In the genomic region with DNA sequence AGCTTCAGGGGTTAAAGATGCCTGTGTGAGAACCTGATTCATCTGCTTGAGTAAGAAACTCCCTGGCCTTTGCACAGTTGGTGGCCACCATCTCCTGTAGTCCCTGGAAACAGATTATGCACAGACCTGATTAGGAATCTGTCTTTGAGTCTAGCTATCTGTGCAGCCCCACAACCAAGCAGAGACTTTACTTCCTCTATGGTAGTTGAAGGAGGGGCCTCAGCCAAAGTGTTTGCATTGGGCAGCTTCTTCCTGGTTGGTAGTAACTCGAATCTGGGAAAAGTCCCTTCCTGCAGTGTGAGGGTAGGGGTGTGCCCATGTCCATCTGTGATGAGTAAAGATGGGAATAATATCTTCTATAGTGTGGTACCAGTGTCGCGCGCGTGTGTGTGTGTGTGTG, we compare ENCODE assay signal across 12 mouse cellular contexts.
DNase-seq lines count a peak whose midpoint lies in the region; ATAC-seq lines count a peak whose summit lies in the region.
"Had no signal": no experiment of that assay in that cellular context is flagged by ENCODE, and none has a peak within 500 bp of the region (broad histone marks: within the 10 kb centered on the region; RNA-seq: fewer than 3 reads in every experiment).

No protein-coding gene starts in this region.

- 82% methylated on average over 5 of the region's 5 CpGs for WGBS in heart, embryonic 10.5 days
- 68% methylated on average over 4 of the region's 5 CpGs for WGBS in kidney, embryonic 16.5 days
- WGBS in kidney, embryonic 14.5 days = 83% methylated on average over 5 of the region's 5 CpGs
- WGBS in embryonic facial prominence, embryonic 10.5 days = 86% methylated on average over 5 of the region's 5 CpGs

- no peaks in the 10 kb centered on the region for H3K36me3 ChIP-seq in heart, embryonic 10.5 days
- no peaks in the 10 kb centered on the region for H3K36me3 ChIP-seq in kidney, embryonic 16.5 days (ENCODE audit: insufficient read depth, low read length)
- H3K36me3 ChIP-seq in kidney, embryonic 14.5 days (ENCODE audit: control insufficient read depth, insufficient read depth, low read length) = no peaks in the 10 kb centered on the region
- H3K36me3 ChIP-seq in embryonic facial prominence, embryonic 10.5 days (replicated peaks) = no peaks in the 10 kb centered on the region
- H3K36me3 ChIP-seq: liver, embryonic 15.5 days; midbrain, embryonic 13.5 days had no signal

- H3K27ac ChIP-seq in heart, embryonic 10.5 days = peak overlapping the region; percentile 82
- 0 out of 2 replicates have a peak overlapping the region, but pooled peaks have one; percentile 14 for H3K27ac ChIP-seq in kidney, embryonic 16.5 days (ENCODE audit: low read length)
- no peak overlapping the region for H3K27ac ChIP-seq in kidney, embryonic 14.5 days (ENCODE audit: low read depth, low read length)
- H3K27ac ChIP-seq in embryonic facial prominence, embryonic 10.5 days (replicated peaks) = 0 out of 2 replicates have a peak overlapping the region, but pooled peaks have one; percentile 55
- H3K27ac ChIP-seq: liver, embryonic 15.5 days; midbrain, embryonic 13.5 days had no signal

- H3K9me3 ChIP-seq in heart, embryonic 10.5 days = no peaks in the 10 kb centered on the region
- no peaks in the 10 kb centered on the region for H3K9me3 ChIP-seq in kidney, embryonic 16.5 days (ENCODE audit: low read length)
- no peaks in the 10 kb centered on the region for H3K9me3 ChIP-seq in kidney, embryonic 14.5 days (ENCODE audit: control insufficient read depth, low read length)
- no peaks in the 10 kb centered on the region for H3K9me3 ChIP-seq in embryonic facial prominence, embryonic 10.5 days
- H3K9me3 ChIP-seq: liver, embryonic 15.5 days; midbrain, embryonic 13.5 days had no signal

- intact Hi-C loops in heart, postnatal 10 days (cut with DNase I) = loop anchor here (5.0 kb wide), 1 partner anchor 112 kb away; no protein-coding TSS in a partner anchor
- intact Hi-C loops in left cerebral cortex, postnatal 4 days (cut with DNase I) = no loop called here

- no peaks in the 10 kb centered on the region for H3K27me3 ChIP-seq in heart, embryonic 10.5 days (ENCODE audit: insufficient read depth, poor library complexity, severe bottlenecking)
- no peaks in the 10 kb centered on the region for H3K27me3 ChIP-seq in kidney, embryonic 16.5 days (ENCODE audit: insufficient read depth, low read length)
- no peaks in the 10 kb centered on the region for H3K27me3 ChIP-seq in kidney, embryonic 14.5 days (ENCODE audit: control insufficient read depth, insufficient read depth, low read length)
- H3K27me3 ChIP-seq in embryonic facial prominence, embryonic 10.5 days (replicated peaks; ENCODE audit: low read depth, poor library complexity, severe bottlenecking) = no peaks in the 10 kb centered on the region
- H3K27me3 ChIP-seq: liver, embryonic 15.5 days; midbrain, embryonic 13.5 days had no signal

- ATAC-seq in kidney, embryonic 16.5 days (ENCODE audit: low FRiP score, low TSS enrichment) = no peak
- ATAC-seq in kidney, embryonic 14.5 days (ENCODE audit: low FRiP score, low TSS enrichment) = no peak; the same call in 1 of the 2 replicates
- ATAC-seq in megakaryocyte, adult 5-6 weeks (ENCODE audit: poor library complexity, severe bottlenecking) = peak; percentile 74
- ATAC-seq: midbrain, embryonic 13.5 days had no signal

- peaks cover 39% of the 10 kb centered on the region for H3K4me1 ChIP-seq in heart, embryonic 10.5 days
- H3K4me1 ChIP-seq in kidney, embryonic 16.5 days (ENCODE audit: insufficient read depth, low read length) = peaks cover 22% of the 10 kb centered on the region
- H3K4me1 ChIP-seq in kidney, embryonic 14.5 days (ENCODE audit: control insufficient read depth, insufficient read depth, low read length) = peaks cover 14% of the 10 kb centered on the region
- peaks cover 34% of the 10 kb centered on the region for H3K4me1 ChIP-seq in embryonic facial prominence, embryonic 10.5 days
- H3K4me1 ChIP-seq: liver, embryonic 15.5 days had no signal

- H3K4me2 ChIP-seq in kidney, embryonic 16.5 days (replicated peaks; ENCODE audit: low read depth, low read length) = no peak overlapping the region
- H3K4me2 ChIP-seq in kidney, embryonic 14.5 days (replicated peaks; ENCODE audit: low read depth, low read length) = no peak overlapping the region
- H3K4me2 ChIP-seq: liver, embryonic 15.5 days; midbrain, embryonic 13.5 days had no signal

- H3K9ac ChIP-seq in kidney, embryonic 16.5 days (replicated peaks; ENCODE audit: low read length) = no peak overlapping the region
- H3K9ac ChIP-seq in kidney, embryonic 14.5 days (ENCODE audit: low read depth, low read length) = no peak overlapping the region
- H3K9ac ChIP-seq: liver, embryonic 15.5 days; midbrain, embryonic 13.5 days had no signal

- peak; percentile 72 for DNase-seq in heart, embryonic 10.5 days (ENCODE audit: low spot score)
- no peak for DNase-seq in heart, postnatal 10 days
- DNase-seq in embryonic facial prominence, embryonic 10.5 days (ENCODE audit: low spot score) = no peak
- DNase-seq in left cerebral cortex, postnatal 4 days = no peak
- no peak for DNase-seq in retina, postnatal 1 day
- DNase-seq: cerebellum, adult 9-10 months had no signal

- no peak overlapping the region for H3K4me3 ChIP-seq in heart, embryonic 10.5 days
- no peak overlapping the region for H3K4me3 ChIP-seq in kidney, embryonic 16.5 days (ENCODE audit: low read length)
- no peak overlapping the region for H3K4me3 ChIP-seq in kidney, embryonic 14.5 days (ENCODE audit: low read length)
- no peak overlapping the region for H3K4me3 ChIP-seq in embryonic facial prominence, embryonic 10.5 days
- H3K4me3 ChIP-seq: layer of hippocampus, adult 2 months; liver, embryonic 15.5 days; midbrain, embryonic 13.5 days had no signal
